Mouse (Mus musculus) 3134 (cell line): ENCODE measurements around the gene Fam43b.
"Not testable (repeated sequence)": the region's sequence is repeated elsewhere in the genome, so short reads cannot be mapped to it uniquely, and the experiment has no call there.

Experiments used
- DNase-seq: peaks from one replicate; pipeline ENCODE4 v3.0.0-alpha.2; 2011; ENCODE audit warnings: low spot score; ENCODE audit not compliant: insufficient read length; ENCODE audit errors: extremely low read depth

The Fam43b gene

GRCm38 (mm10) chr4:138395971-138396645 lies at the start of gene Fam43b:
Gene Fam43b, minus strand, starts transcription at chr4:138396528.
- DNase-seq, result no peak

GRCm38 (mm10) chr4:138444941-138445340 lies 48.6 kb upstream of the Fam43b start:
- no peak for DNase-seq

GRCm38 (mm10) chr4:138440062-138440461 lies 43.7 kb upstream of the Fam43b start:
- no peak for DNase-seq

- peak; percentile 86 for DNase-seq
Observed at GRCm38 (mm10) chr4:138434347-138435316, 38.3 kb upstream of the Fam43b start, which contains the start of gene Mul1. Gene Mul1, plus strand, starts transcription at chr4:138434671.

GRCm38 (mm10) chr4:138431340-138431739 lies 35.0 kb upstream of the Fam43b start:
- no peak for DNase-seq

- no peak for DNase-seq
Observed at GRCm38 (mm10) chr4:138429778-138430177, 33.5 kb upstream of the Fam43b start.

GRCm38 (mm10) chr4:138426778-138427705 lies 30.7 kb upstream of the Fam43b start:
- no peak for DNase-seq

- not testable (repeated sequence) for DNase-seq
Observed at GRCm38 (mm10) chr4:138425604-138426003, 29.3 kb upstream of the Fam43b start.

GRCm38 (mm10) chr4:138425028-138425427 lies 28.7 kb upstream of the Fam43b start:
- DNase-seq, result peak; percentile 28

- no peak for DNase-seq
Observed at GRCm38 (mm10) chr4:138418340-138418957, 22.1 kb upstream of the Fam43b start.

GRCm38 (mm10) chr4:138417882-138418281 lies 21.6 kb upstream of the Fam43b start:
- no peak for DNase-seq

- DNase-seq, result no peak
Observed at GRCm38 (mm10) chr4:138416414-138416813, 20.1 kb upstream of the Fam43b start.

- no peak for DNase-seq
Observed at GRCm38 (mm10) chr4:138415991-138416390, 19.7 kb upstream of the Fam43b start.

GRCm38 (mm10) chr4:138414725-138415124 lies 18.4 kb upstream of the Fam43b start:
- no peak for DNase-seq

- no peak for DNase-seq
Observed at GRCm38 (mm10) chr4:138411504-138412121, 15.3 kb upstream of the Fam43b start.

GRCm38 (mm10) chr4:138411011-138411410 lies 14.7 kb upstream of the Fam43b start:
- DNase-seq, result no peak

GRCm38 (mm10) chr4:138407479-138408194 lies 11.3 kb upstream of the Fam43b start:
- DNase-seq, result no peak

GRCm38 (mm10) chr4:138404806-138405205 lies 8.5 kb upstream of the Fam43b start:
- no peak for DNase-seq

- DNase-seq, result no peak
Observed at GRCm38 (mm10) chr4:138396711-138397110, 383 bp upstream of the Fam43b start.
